Mouse (Mus musculus): ENCODE measurements around the gene Gpn1. TPM values are rescaled to one million over a fixed set of nuclear protein-coding genes. Genes with fewer than 3 reads are reported as not detected.
"Not testable (repeated sequence)": the region's sequence is repeated elsewhere in the genome, so short reads cannot be mapped to it uniquely, and the experiment has no call there.

Gpn1 gene
- 10 to 100 TPM; 25.9 to 28.3 TPM for total RNA-seq (2021)

DNA sequence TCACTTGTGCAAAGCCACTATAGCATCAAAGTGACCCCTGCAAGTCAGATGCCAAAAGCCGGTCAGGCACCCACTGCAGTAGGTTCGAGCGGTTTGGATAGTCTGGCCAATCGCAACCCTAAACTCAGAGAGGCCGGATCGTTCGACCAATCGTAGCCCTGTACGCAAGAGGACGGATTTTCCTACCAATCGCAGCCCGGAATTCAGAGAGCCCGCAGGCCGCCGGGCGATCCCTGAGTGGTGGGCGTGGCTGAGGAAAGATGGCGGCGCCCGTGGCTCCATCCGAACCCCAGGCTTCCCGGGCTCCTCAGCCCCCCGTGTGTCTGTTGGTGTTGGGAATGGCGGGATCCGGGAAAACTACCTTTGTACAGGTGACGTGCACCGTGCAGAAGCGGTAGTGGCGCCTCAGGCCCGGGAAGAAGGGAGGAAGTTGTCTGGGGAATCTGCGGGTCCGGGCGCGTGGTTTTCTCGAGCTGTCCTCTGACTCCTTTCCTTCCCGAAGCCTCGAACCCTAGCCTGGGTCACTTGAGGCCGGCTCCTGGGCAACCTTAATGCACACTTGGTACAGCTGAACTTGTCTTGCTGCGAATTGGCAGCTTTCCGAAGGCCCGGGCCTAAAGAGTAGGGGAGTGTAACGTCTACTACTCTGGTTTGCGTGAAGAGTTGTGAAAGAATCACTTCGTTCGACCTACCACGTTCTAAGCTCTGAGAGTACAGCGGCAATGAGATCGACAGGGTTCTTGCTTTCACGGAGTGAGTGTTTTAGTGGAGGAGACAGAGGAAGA lies at the start of gene Gpn1:
TSS of gene Gpn1 (plus strand) at position 229 of the 785 bp plus-strand sequence.
- peak; percentile 92 for DNase-seq

DNA sequence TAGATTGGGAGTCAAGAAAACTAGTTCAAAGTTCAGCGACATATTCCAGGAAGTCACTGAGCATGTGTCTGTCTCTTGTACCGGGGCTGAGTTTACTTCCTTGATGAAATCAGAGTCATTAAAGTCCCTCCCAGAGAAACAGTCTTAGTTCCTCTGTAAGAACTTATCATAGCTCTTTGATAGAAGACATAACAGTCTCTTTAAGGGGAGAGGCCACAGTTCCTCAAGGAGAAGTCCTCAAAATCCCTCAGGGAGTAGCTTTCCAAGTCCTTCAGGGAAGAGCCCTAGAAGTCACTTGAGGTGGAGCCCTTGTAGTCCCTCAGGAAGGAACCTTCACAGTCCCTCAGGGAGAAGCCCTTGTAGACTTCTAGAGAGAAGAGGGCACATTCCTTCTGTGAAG lies 43.2 kb upstream of the Gpn1 start:
- DNase-seq: no peak

DNA sequence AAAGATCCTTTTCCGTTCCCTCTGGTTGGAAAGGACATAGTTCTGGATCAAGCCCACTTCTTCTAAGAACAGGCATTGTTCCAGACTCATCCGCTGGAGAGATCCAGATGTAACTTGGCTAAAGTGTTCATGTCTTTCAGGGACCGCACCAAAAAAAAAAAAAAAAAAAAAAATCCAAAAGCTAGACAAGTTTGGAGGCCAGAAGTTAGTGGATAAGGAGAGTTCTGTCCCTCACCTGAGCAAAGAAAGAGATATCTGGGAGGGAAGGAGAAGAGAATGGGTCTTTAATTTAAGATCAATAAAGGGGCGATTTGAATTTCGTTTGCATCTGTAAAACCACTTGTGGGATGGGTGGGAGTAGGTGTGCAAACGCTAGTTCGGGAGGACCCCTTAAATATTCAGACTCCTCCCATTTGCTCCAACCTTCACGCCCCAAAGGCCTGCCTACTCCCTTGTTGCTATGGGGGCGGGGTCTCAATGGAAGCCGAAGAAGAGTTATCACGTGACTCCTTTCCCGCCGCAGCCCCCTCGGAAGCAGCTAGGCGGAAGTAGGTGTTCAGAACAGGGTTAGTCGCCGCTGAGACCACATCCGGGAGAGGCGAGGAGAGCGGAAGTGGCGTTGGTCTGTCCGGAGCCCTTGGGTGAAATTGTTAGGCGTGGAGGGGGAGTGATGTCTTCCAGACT lies 42.5 kb upstream of the Gpn1 start, which contains the start of gene Zfp512:
TSS of gene Zfp512 (plus strand) at position 554 of the 684 bp plus-strand sequence.
- DNase-seq: peak; percentile 94

DNA sequence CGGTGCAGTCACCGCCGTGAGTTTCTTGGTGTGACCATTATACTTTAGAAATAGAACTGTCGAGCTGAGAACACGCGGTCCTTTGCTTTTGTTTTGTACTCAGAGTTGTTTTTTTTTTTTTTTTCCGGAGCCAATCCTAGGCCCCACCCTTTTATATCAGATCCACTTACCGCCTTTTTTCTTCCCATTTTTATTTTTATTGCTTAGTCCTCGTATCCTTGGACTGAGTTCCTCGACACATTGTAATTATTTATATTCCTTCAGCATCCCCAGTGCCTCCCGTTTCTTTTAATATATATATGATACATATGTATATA lies 42.0 kb upstream of the Gpn1 start:
- no peak for DNase-seq

DNA sequence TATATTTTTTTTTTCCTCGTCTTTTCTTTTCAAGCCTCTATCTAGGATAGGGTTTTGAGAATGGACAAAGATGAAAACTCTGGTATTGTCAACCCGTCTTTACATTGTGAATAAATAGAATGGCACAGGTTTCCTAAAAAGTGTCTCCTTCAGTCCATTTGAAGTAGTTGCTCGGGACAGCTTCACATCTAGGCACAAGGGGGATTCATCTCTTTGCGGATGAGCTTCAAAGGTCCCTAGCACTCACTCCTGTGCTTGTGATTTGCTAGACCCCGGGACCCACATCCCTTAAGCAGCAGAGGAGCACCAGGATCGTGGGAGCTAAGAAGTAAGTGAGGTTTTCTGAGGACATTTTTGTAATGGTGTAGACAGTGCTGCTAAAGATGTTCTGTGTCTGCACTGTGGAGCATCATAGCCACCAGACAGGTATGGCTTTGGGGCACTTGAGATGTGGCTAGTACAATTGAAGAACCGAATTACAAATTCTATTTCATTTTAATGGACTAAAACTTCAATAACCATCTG lies 41.6 kb upstream of the Gpn1 start:
- no peak for DNase-seq

DNA sequence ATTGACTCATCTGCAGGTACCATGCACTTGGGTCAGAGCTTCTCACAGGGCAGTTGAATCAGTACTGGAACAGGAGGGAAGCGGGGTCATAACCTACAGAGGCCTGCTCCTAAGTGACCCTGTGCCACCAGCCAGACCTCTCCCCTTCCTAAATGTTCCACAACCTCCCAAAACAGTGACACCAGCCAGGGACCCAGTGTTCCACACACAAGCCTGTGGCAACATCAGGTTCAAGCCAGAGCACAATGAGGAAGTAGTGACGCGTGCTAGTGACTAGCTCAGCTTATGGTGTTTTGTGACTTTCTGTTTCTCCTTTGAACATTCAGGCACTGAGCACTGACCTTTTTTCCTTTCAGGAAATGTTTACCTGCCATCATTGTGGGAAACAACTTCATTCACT lies 26.7 kb upstream of the Gpn1 start:
- DNase-seq: no peak

DNA sequence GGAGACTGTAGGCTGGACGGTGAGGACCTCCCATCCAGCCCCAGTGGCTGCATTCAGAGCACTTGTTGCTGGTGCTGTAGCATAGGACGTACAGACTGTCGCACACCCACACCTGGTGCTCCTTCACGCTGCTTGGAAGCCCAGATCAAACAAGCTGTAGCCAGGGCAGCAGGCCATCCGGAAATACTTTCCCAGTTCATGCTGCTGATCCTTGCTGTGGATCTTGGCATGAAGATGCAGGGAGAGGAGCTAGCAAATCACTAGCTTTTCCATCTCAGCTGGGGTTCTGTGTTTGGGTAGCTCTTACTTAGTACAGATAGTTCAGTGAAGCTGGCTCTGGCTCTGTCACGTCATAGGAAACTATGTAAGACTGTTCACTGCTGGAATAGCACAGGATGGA lies 24.8 kb upstream of the Gpn1 start:
- DNase-seq: no peak

DNA sequence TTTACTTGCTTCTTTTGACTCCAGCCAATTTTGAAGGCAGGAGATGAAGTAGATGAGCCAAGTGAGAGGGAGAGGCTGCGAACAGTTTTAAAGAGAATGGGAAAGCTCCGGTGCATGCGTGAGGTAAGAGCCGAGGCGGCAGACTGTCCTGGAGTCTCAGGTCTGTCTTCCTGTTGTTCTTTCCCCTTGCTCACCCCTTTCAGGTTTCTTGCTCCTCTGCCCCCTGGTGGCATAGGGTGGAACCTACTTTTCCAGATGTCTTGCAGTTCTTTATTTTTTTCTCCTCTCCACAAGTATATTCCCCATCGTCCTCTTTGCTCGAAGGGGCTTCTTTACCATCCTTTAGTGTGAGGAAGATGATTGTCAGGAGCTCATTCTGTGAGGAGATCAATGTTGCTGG lies 24.2 kb upstream of the Gpn1 start:
- DNase-seq: peak; percentile 75

DNA sequence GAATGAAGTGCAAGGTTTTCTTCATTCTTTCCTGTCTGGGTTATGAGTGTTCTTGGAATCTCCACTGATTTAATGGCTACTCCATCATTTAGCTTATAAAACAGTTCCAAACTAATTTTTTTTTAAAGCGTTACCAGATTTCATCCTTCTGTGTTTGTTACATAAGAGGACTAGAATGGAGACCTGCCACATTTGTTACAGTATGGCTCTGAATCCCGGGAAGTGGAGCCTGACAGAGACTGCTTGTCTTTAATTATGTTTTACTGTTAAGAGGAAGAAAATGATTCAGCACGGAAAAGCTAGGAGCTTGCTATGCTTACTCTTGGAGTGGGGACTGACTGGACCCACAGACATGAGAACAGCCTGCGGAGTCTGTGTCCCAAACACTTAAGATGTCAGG lies 14.0 kb upstream of the Gpn1 start:
- DNase-seq: no peak

DNA sequence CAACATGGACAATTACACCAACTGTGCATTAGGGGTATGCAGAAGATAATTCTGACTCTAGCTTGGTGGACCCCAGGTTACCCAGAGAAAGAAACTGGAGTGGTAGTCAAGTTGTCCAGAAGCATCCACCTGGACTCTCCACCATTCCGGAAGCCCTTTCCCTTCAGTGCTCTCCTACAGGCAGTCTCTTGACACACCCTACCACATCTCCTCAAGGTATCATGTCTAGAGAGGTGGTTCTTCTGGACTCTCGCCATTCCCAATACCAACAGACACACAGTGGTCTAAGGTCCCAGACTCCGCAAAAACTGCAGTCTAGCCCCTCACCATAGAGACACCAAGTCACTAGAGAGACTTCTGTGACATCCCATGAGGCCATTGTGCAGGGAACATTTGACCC lies 9.1 kb upstream of the Gpn1 start, which contains the start of gene 4930548H24Rik:
TSS of gene 4930548H24Rik (plus strand) at position 301 of the 400 bp plus-strand sequence.
- DNase-seq: no peak

DNA sequence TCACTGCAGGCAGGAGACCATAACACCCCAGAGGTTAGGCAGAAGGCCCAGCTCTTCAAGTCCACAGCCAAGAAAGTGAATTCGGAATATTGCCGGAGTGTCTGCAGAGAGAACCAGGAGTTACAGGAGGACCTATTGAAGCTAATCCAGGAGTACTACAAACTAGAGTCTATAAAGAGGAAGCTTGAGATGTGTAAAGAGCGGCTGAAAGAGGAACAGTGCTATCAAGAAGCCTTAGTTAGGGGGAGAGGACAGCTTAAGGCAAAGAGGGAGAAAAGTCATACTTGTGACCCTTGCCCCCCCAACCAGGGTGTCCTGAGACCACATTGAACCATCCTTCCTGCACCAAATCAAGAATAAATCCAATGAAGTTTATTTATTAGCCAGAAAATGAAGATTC lies 6.7 kb upstream of the Gpn1 start:
- DNase-seq: no peak

DNA sequence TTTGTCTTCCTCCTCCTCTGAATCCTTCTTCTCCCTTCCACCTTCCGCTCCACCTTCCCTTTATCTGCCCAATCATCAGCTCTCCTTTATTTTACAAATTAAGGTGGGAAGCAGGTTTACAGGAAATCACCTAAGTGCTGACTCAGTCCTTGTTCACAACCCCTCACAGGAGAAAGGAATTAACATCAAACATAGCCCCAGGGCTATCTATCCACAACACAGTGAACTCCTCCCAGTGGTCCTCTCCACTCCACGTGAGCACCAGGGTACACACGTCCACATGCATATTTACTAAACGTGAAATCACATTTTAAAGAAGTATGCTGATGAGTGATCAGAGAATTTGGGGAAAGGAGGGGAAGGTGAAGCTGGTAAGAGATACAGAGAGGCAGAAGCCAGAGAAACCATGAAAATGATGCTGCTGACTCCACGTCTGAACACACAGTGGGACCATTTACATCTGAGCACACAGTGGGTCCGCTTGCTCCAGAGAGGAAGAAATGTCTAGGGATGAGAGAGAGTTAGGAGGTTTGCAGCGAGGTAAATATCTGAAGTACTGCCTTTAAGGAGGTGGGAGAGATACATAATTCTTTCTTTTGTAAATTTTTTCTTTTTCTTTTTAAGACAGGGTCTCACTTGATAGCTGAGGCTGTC lies 5.3 kb upstream of the Gpn1 start:
- no peak for DNase-seq

DNA sequence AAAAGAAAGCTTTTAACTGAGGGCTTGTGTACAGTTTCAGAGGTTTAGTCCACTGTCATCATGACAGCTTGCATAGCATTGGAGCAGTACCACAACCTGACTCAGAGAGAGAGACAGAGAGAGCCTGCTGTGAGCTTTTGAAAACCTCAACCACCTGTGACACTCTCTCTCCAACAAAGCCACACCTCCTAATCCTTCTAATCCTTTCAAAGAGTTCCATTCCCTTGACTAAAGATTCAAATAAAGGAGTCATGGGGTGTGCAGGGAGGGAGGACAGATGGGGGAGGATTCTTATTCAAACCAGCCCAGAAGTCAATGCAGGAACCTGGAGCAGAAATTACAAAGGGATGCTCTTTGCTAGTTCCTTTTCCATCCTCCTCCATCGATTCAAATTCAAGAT lies 2.5 kb upstream of the Gpn1 start:
- DNase-seq: no peak

DNA sequence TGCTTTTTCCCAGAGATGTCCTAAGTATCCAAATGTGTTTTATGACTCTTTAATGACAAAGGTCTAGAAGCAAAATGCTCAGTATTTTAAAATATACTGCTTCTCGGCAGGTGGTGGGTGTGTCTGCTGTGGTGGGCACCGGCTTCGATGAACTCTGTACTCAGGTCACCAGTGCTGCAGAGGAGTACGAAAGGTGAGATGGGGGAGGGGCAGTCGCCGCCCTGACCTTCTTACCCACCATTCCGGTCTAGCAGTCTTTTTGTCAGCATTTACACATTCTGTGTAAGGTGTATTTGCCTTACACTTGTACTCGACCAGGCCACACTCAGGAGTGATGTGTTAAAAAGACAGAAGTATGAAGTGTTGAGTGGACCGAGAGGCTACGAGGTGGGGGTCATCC lies 10.3 kb downstream of the Gpn1 start:
- DNase-seq: no peak

DNA sequence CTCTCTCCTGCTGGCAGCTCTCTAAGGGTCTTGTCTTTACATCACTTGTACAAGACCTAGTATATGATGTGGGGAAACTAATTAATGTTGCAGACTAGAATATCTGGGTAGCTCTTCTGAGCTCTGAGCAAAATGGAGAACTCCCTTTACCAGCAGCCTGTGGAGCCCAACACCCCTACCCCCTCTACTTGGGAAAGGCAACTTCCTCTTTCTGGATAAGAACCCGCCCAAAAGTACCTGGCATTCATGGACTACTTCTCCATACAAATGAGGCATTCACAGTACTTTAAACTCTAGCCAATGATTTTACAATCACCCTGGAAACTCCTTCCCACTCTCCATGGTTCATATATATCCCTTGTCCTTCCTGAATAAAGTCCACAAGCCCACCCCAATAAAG lies 17.9 kb downstream of the Gpn1 start:
- DNase-seq: no peak

DNA sequence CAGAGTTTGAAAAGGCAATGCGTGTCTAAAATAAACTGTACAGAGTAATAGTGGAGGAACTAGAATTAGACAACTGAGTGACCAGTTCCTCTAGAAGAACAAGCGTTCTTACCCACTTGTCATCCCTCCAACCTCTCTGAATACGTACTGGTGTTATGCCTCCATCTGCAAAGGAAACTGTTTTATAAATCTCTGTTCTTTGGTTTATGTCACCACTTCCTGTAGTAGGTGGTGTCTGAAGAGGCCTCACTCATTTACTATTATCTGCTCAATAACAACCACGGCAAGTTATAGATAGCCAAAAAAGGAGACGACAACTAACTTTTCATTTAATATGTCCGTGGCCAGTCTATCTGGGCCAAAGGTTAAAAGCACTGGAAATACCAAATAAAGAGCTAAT lies 26.0 kb downstream of the Gpn1 start:
- no peak for DNase-seq

DNA sequence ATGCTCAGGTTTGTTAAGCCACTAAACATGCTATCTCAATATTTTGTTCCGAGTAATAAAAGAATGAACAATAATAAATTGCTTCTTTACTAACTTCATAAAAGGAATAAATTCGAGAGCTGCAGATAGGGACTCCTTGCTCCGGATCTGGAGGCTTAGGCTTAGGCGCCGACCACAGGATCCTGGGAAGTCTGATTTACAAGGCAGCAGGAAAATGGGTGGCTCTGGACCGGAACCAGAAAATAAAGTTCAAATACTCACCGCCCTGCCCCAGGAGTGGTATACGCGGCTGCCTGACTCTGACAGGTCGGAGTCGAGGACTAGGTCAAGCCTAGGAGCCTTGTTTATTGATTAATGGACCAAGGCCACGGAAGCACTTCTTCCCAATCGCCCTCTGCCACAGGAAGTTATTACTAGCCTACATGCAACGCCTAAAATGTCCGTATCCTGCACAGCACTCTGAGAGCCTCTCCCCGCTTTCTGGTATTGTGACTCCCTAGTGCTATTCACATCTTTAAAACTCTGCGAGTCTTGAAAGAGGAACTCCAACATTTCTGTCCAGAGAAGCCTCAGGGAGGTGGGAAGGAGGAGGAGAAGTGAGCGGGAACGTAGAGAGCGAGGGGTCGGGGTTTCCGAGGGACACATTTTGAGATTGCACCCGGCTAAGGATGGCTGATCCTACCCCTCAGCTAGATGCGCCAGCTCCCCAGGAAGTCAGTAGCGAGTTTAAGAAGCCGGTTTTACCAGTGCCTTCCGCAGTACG lies 32.0 kb downstream of the Gpn1 start, which contains the start of gene Slc4a1ap:
TSS of gene Slc4a1ap (plus strand) at position 642 of the 763 bp plus-strand sequence.
- peak; percentile 87 for DNase-seq

DNA sequence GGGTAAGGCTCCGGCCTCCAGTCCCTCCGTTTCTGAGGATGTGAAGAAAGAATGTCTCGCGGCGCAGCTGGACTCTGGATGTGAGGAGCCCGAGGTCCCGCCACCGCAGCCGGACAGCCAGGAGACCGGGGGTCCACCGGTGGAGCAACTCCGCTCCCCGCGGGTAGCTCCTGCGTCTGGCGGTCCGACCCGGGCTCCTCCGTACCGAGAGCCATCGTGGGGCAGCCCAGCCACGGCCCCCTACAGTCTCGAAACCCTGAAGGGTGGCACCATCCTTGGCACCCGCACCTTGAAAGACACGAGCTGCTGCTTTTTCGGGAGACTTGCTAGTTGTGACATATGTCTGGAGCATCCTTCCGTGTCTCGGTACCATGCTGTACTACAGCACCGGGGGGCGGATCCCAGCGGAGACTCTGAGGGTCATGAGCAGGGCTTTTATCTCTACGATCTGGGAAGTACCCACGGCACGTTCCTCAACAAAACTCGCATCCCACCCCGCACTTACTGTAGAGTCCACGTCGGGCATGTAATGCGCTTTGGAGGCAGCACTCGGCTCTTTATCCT lies 32.7 kb downstream of the Gpn1 start:
- no peak for DNase-seq

DNA sequence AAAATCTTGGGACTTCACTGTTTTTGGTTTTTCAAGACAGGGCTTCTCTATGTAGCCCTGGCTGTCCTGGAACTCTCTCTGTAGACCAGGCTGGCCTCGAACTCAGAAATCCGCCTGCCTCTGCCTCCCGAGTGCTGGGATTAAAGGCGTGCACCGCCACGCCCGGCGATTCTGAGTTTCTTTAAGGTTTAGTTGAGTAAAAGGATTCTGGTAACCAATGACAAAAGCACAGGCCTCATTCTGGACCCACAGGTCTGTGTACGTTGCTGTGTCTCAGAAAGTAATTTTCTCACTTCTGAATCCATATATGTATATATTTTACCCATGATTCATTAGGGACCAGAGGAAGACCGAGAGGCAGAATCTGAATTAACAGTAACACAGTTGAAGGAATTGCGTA lies 33.2 kb downstream of the Gpn1 start, which contains the start of gene Supt7l:
TSS of gene Supt7l (minus strand) at position 101 of the 400 bp plus-strand sequence.
- DNase-seq: not testable (repeated sequence)

DNA sequence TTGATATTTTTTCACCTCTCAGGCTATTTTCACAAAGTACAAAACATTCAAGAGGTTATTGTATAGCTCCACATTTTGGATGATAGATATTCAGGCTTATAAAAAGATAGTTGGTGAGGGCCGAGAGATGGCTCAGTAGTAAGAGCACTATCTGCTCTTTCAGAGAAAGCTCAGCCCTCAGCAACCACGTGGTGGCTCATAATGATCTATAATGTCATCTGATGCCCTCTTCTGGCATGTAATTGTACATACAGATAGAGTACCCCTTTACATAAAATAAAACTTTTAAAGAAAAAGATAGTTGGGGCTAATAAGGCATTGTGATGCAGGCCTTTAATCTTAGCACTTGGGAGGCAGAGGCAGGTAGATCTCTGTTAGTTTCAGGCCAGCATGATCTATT lies 34.0 kb downstream of the Gpn1 start:
- DNase-seq: no peak

DNA sequence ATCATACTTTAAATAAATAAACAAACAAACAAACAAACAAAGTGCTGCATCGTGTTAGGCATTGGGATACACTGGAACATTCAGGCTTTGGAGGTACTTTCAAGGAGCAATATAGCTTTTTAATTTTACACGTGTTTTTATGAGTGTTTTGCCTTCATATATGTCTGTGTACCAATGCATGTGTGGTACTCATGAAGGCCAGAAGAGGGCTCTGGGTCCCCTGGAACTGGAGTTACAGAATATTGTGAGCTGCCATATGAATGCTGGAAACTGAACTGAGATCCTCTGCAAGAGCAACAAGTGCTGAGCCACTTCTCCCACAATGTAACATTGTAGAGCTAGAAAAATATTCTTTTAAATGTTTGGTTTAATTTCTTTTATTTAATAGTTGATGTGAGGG lies 40.7 kb downstream of the Gpn1 start:
- DNase-seq: no peak

DNA sequence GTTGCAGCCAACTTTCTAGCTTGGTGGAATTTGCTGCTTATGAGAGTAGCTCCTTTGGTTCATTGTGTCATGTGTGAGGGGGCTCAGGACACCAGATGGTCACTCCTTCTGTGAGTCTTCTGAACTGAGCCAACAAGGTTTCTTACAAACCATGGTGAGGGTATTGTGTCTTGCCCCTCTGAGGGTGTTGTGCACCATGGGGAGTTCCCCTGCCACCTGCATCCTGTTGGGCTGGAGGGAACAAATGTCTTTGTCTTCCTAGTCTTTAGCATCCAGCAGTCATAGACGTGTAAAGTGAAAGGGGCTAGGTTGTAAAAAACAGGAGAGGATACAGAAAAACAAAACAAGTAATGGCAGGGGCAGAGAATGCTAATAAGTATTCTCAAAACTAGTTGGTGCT lies 64.9 kb downstream of the Gpn1 start:
- DNase-seq: no peak
